Comparison of ENCODE assay signal across 22 mouse cellular contexts in genomic region chr14:102793753-102794152, GRCm38 (mm10).
A peak's percentile ranks its signal among the peaks of the same experiment; 100 is the strongest.
DNase-seq lines count a peak whose midpoint lies in the region; ATAC-seq and TF ChIP-seq lines count a peak whose summit lies in the region.
"Had no signal": no experiment of that assay in that cellular context is flagged by ENCODE, and none has a peak within 500 bp of the region (broad histone marks: within the 10 kb centered on the region; RNA-seq: fewer than 3 reads in every experiment).

No protein-coding gene starts in this region.

- no peaks in the 10 kb centered on the region for H3K27me3 ChIP-seq in kidney, postnatal 0 days (ENCODE audit: insufficient read depth, low read length)
- no peaks in the 10 kb centered on the region for H3K27me3 ChIP-seq in intestine, embryonic 16.5 days (replicated peaks; ENCODE audit: control insufficient read depth, insufficient read depth, low read length)
- H3K27me3 ChIP-seq in midbrain, embryonic 14.5 days (ENCODE audit: control insufficient read depth, insufficient read depth, low read length): no peaks in the 10 kb centered on the region
- H3K27me3 ChIP-seq: embryonic facial prominence, embryonic 13.5 days; embryonic facial prominence, embryonic 15.5 days; forebrain, embryonic 12.5 days had no signal

- no peak for TF ChIP-seq CTCF in kidney, postnatal 0 days (IDR thresholded peaks at IDR 0.05; ENCODE audit: low read depth)

- H3K9ac ChIP-seq in kidney, postnatal 0 days (ENCODE audit: low read depth, low read length): no peak overlapping the region
- no peak overlapping the region for H3K9ac ChIP-seq in intestine, embryonic 16.5 days (ENCODE audit: low read depth, low read length)
- no peak overlapping the region for H3K9ac ChIP-seq in midbrain, embryonic 14.5 days (replicated peaks; ENCODE audit: low read length)
- H3K9ac ChIP-seq: embryonic facial prominence, embryonic 13.5 days; embryonic facial prominence, embryonic 15.5 days; forebrain, embryonic 12.5 days had no signal

- DNase-seq in kidney, postnatal 0 days (ENCODE audit: low spot score): peak; percentile 53
- DNase-seq in kidney, adult 18-20 months: no peak
- DNase-seq in brain, adult 2 months (ENCODE audit: low read depth, low spot score): peak; percentile 20
- no peak for DNase-seq in midbrain, embryonic 14.5 days
- DNase-seq in lung, postnatal 36 days: no peak
- DNase-seq: adrenal gland, adult 2 months; adrenal gland, postnatal 10 days; adrenal gland, postnatal 25 days; cerebellum, adult 11-12 months; cerebellum, adult 2 months; cerebellum, adult 9-10 months; cerebellum, postnatal 14 days; cerebellum, postnatal 36 days; embryo, embryonic 11 days had no signal

- no peak overlapping the region for H3K4me3 ChIP-seq in kidney, postnatal 0 days (replicated peaks; ENCODE audit: low read depth, low read length)
- no peak overlapping the region for H3K4me3 ChIP-seq in intestine, embryonic 16.5 days (ENCODE audit: low read length)
- H3K4me3 ChIP-seq in midbrain, embryonic 14.5 days (replicated peaks; ENCODE audit: low read depth, low read length): no peak overlapping the region
- H3K4me3 ChIP-seq: embryonic facial prominence, embryonic 13.5 days; embryonic facial prominence, embryonic 15.5 days; erythroblast, embryonic 14.5 days; forebrain, embryonic 10.5 days; forebrain, embryonic 12.5 days had no signal

- H3K4me1 ChIP-seq in kidney, postnatal 0 days (replicated peaks; ENCODE audit: insufficient read depth, low read length): no peaks in the 10 kb centered on the region
- H3K4me1 ChIP-seq in intestine, embryonic 16.5 days (ENCODE audit: control insufficient read depth, insufficient read depth, low read length): no peaks in the 10 kb centered on the region
- no peaks in the 10 kb centered on the region for H3K4me1 ChIP-seq in midbrain, embryonic 14.5 days (ENCODE audit: control insufficient read depth, insufficient read depth, low read length)
- H3K4me1 ChIP-seq: embryonic facial prominence, embryonic 13.5 days; embryonic facial prominence, embryonic 15.5 days had no signal

- no peaks in the 10 kb centered on the region for H3K9me3 ChIP-seq in kidney, postnatal 0 days (replicated peaks; ENCODE audit: low read length)
- no peaks in the 10 kb centered on the region for H3K9me3 ChIP-seq in intestine, embryonic 16.5 days (ENCODE audit: control insufficient read depth, low read length)
- no peaks in the 10 kb centered on the region for H3K9me3 ChIP-seq in midbrain, embryonic 14.5 days (ENCODE audit: control insufficient read depth, low read length)
- H3K9me3 ChIP-seq: embryonic facial prominence, embryonic 13.5 days; embryonic facial prominence, embryonic 15.5 days; forebrain, embryonic 10.5 days; forebrain, embryonic 12.5 days had no signal

- H3K4me2 ChIP-seq in kidney, postnatal 0 days (ENCODE audit: low read length): no peak overlapping the region
- no peak overlapping the region for H3K4me2 ChIP-seq in intestine, embryonic 16.5 days (ENCODE audit: low read depth, low read length)
- H3K4me2 ChIP-seq in midbrain, embryonic 14.5 days (ENCODE audit: low read length): no peak overlapping the region
- H3K4me2 ChIP-seq: embryonic facial prominence, embryonic 13.5 days; embryonic facial prominence, embryonic 15.5 days; forebrain, embryonic 12.5 days had no signal

- no peak overlapping the region for H3K27ac ChIP-seq in kidney, postnatal 0 days
- no peak overlapping the region for H3K27ac ChIP-seq in intestine, embryonic 16.5 days (ENCODE audit: low read length)
- H3K27ac ChIP-seq in midbrain, embryonic 14.5 days (replicated peaks; ENCODE audit: low read depth, low read length): no peak overlapping the region
- H3K27ac ChIP-seq: embryonic facial prominence, embryonic 13.5 days; embryonic facial prominence, embryonic 15.5 days; forebrain, embryonic 10.5 days; forebrain, embryonic 12.5 days had no signal

- H3K36me3 ChIP-seq in kidney, postnatal 0 days (ENCODE audit: insufficient read depth, low read length): no peaks in the 10 kb centered on the region
- H3K36me3 ChIP-seq in intestine, embryonic 16.5 days (ENCODE audit: control insufficient read depth, insufficient read depth, low read length): no peaks in the 10 kb centered on the region
- no peaks in the 10 kb centered on the region for H3K36me3 ChIP-seq in midbrain, embryonic 14.5 days (ENCODE audit: control insufficient read depth, insufficient read depth, low read length)
- H3K36me3 ChIP-seq: embryonic facial prominence, embryonic 13.5 days; embryonic facial prominence, embryonic 15.5 days; forebrain, embryonic 10.5 days; forebrain, embryonic 12.5 days had no signal

- no peak for ATAC-seq in kidney, postnatal 0 days (replicated peaks; ENCODE audit: low FRiP score, low read depth)
- ATAC-seq in intestine, embryonic 16.5 days: peak; percentile 58
- no peak for ATAC-seq in midbrain, embryonic 14.5 days (ENCODE audit: low FRiP score, low TSS enrichment)
- ATAC-seq: forebrain, embryonic 14.5 days; forebrain, embryonic 16.5 days had no signal

- 67% methylated on average over 7 of the region's 7 CpGs for WGBS in kidney, postnatal 0 days
- 67% methylated on average over 7 of the region's 7 CpGs for WGBS in intestine, embryonic 16.5 days
- 87% methylated on average over 7 of the region's 7 CpGs for WGBS in midbrain, embryonic 14.5 days

Comparison
In these comparisons a context has a peak if more than half of its experiments do, and no peak if none do; other contexts are left out.
1. DNase-seq: peak in kidney, postnatal 0 days (single experiment) and brain, adult 2 months (single experiment); none in kidney, adult 18-20 months (single experiment), midbrain, embryonic 14.5 days (single experiment) and lung, postnatal 36 days (single experiment).